Mouse (Mus musculus) forebrain, embryonic 11.5 days (tissue): ENCODE measurements around the gene Eif3i. TPM values are rescaled to one million over a fixed set of nuclear protein-coding genes. Genes with fewer than 3 reads are reported as not detected.

Experiments used
- ATAC-seq: fragments of 200-750 bp; cut with Nextera tagmentation; replicated peaks from 2 replicates; pipeline ENCODE4 v1.8.0; 2017; ENCODE audit warnings: moderate TSS enrichment; ENCODE audit not compliant: low FRiP score
- DNase-seq: peaks from one replicate; pipeline ENCODE4 v3.0.0-alpha.2; 2017; ENCODE audit warnings: low spot score
- H3K27ac ChIP-seq: fragments of 300-500 bp; sonication (generic); 2 replicates; pipeline ENCODE4 v1.5.1; 2014; ENCODE audit warnings: low read depth, low read length
- H3K27me3 ChIP-seq: fragments of 300-500 bp; sonication (generic); 2 replicates; pipeline ENCODE4 v1.6.1; 2014; ENCODE audit warnings: mild to moderate bottlenecking, low read length, mixed read lengths; ENCODE audit not compliant: control insufficient read depth, insufficient read depth
- H3K36me3 ChIP-seq: fragments of 300-500 bp; sonication (generic); 2 replicates; pipeline ENCODE4 v1.6.1; 2014; ENCODE audit warnings: mild to moderate bottlenecking, low read length, moderate library complexity, mixed read lengths; ENCODE audit not compliant: control insufficient read depth, insufficient read depth
- H3K4me1 ChIP-seq: fragments of 300-500 bp; sonication (generic); replicated peaks from 2 replicates; pipeline ENCODE4 v1.6.1; 2014; ENCODE audit warnings: low read length, mixed read lengths; ENCODE audit not compliant: control insufficient read depth, insufficient read depth
- H3K4me2 ChIP-seq: fragments of 300-500 bp; sonication (generic); 2 replicates; pipeline ENCODE4 v1.6.1; 2014; ENCODE audit warnings: low read depth, mild to moderate bottlenecking, low read length, moderate library complexity, mixed read lengths; ENCODE audit not compliant: severe bottlenecking
- H3K4me3 ChIP-seq: fragments of 300-500 bp; sonication (generic); 2 replicates; pipeline ENCODE4 v1.5.1; 2014; ENCODE audit warnings: low read depth, low read length
- H3K9ac ChIP-seq: fragments of 300-500 bp; sonication (generic); 2 replicates; pipeline ENCODE4 v1.6.1; 2014; ENCODE audit warnings: low read length
- H3K9me3 ChIP-seq: fragments of 300-500 bp; sonication (generic); 2 replicates; pipeline ENCODE4 v1.6.1; 2016; ENCODE audit warnings: low read length, mixed read lengths; ENCODE audit not compliant: control insufficient read depth
- WGBS: fragments of 180-500 bp; shearing (Covaris S2); extraction: QIAGEN DNeasy Blood & Tissue Kit; methylation state at CpG from one replicate; pipeline ENCODE4 v1.1.7; 2014; 5-methylcytosine and 5-hydroxymethylcytosine counted together
- polyA plus RNA-seq: library from polyadenylated mRNA; unstranded; fragments of >200 nt; fragmentation: Nextera tagmentation; extraction: Ambion mirVana; gene quantifications from 2 replicates; pipeline ENCODE4 v1.2.1, GENCODE M21; 2014

Eif3i gene
- polyA plus RNA-seq = 251 and 272 TPM in 2 replicates

- no peak within 1 kb of the TSS for H3K27ac ChIP-seq
- H3K9me3 ChIP-seq = no peaks in the 10 kb centered on the region
- peaks cover 3% of the 10 kb centered on the region; the same call in 1 of the 2 replicates for H3K4me1 ChIP-seq
- ATAC-seq = peak; percentile 87
- no peaks in the 10 kb centered on the region; the same call in 1 of the 2 replicates for H3K36me3 ChIP-seq
- H3K27me3 ChIP-seq = no peaks in the 10 kb centered on the region
- under 1% methylated on average over 74 of the region's 74 CpGs for WGBS
- DNase-seq = peak; percentile 89
- H3K9ac ChIP-seq = peak within 1 kb of the TSS; percentile 90
- H3K4me2 ChIP-seq = peak within 1 kb of the TSS; percentile 81
- H3K4me3 ChIP-seq = peak within 1 kb of the TSS; percentile 98
These were observed at the start of gene Eif3i, which contains the start of gene Tmem234 for GRCm38 (mm10) chr4:129600233-129601158. Gene Eif3i (minus strand): TSS chr4:129600648. Gene Tmem234 (plus strand): TSS chr4:129600668.

GRCm38 (mm10) chr4:129648656-129649055 is 48.2 kb upstream of the Eif3i start:
- H3K4me1 ChIP-seq = no peaks in the 10 kb centered on the region
- H3K9me3 ChIP-seq = no peaks in the 10 kb centered on the region
- no peaks in the 10 kb centered on the region for H3K27me3 ChIP-seq
- no peak overlapping the region for H3K4me2 ChIP-seq
- peaks cover 12% of the 10 kb centered on the region; the same call in 1 of the 2 replicates for H3K36me3 ChIP-seq
- H3K9ac ChIP-seq = no peak overlapping the region
- DNase-seq = no peak
- 83% methylated on average over 1 of the region's 1 CpGs for WGBS
- H3K27ac ChIP-seq = no peak overlapping the region
- no peak for ATAC-seq
- no peak overlapping the region for H3K4me3 ChIP-seq

- no peak for DNase-seq
- Histone ChIP-seq H3K27ac (no peak overlapping the region), H3K9me3 (no peaks in the 10 kb centered on the region), H3K27me3 (no peaks in the 10 kb centered on the region), H3K4me1 (no peaks in the 10 kb centered on the region), H3K9ac (no peak overlapping the region), H3K4me3 (no peak overlapping the region), H3K4me2 (no peak overlapping the region), H3K36me3 (peaks cover 6% of the 10 kb centered on the region; the same call in 1 of the 2 replicates)
- ATAC-seq = no peak
- 91% methylated on average over 6 of the region's 6 CpGs for WGBS
These were observed 44.8 kb upstream of the Eif3i start for GRCm38 (mm10) chr4:129645204-129645603.

- 54% methylated on average over 5 of the region's 5 CpGs for WGBS
- Histone ChIP-seq H3K9ac (no peak overlapping the region), H3K9me3 (no peaks in the 10 kb centered on the region), H3K27me3 (no peaks in the 10 kb centered on the region), H3K36me3 (peaks cover 11% of the 10 kb centered on the region; the same call in 1 of the 2 replicates), H3K4me2 (peak overlapping the region; percentile 15; the same call in 1 of the 2 replicates), H3K4me1 (peaks cover 5% of the 10 kb centered on the region; the same call in 1 of the 2 replicates), H3K4me3 (no peak overlapping the region), H3K27ac (no peak overlapping the region)
- ATAC-seq (no peak), DNase-seq (no peak)
These were observed 41.3 kb upstream of the Eif3i start for GRCm38 (mm10) chr4:129641756-129642155.

- Histone ChIP-seq H3K4me3 (peak within 1 kb of the TSS; percentile 58), H3K9ac (peak within 1 kb of the TSS; percentile 78), H3K27ac (peak within 1 kb of the TSS; percentile 89), H3K4me2 (peak within 1 kb of the TSS; percentile 84), H3K9me3 (no peaks in the 10 kb centered on the region), H3K36me3 (peaks cover 18% of the 10 kb centered on the region; the same call in 1 of the 2 replicates), H3K4me1 (peaks cover 5% of the 10 kb centered on the region; the same call in 1 of the 2 replicates), H3K27me3 (no peaks in the 10 kb centered on the region)
- peak; percentile 98 for DNase-seq
- WGBS = under 1% methylated on average over 60 of the region's 60 CpGs
- ATAC-seq = peak; percentile 95
These were observed 40.4 kb upstream of the Eif3i start, which contains the start of gene Txlna for GRCm38 (mm10) chr4:129640638-129641467. Gene Txlna (minus strand): TSS chr4:129641065.

GRCm38 (mm10) chr4:129640101-129640637 is 39.7 kb upstream of the Eif3i start:
- WGBS = 9% methylated on average over 17 of the region's 17 CpGs
- peak overlapping the region; percentile 58 for H3K4me3 ChIP-seq
- peak; percentile 72 for DNase-seq
- peaks cover 5% of the 10 kb centered on the region; the same call in 1 of the 2 replicates for H3K4me1 ChIP-seq
- peak overlapping the region; percentile 78 for H3K9ac ChIP-seq
- peak overlapping the region; percentile 89; the same call in 1 of the 2 replicates for H3K27ac ChIP-seq
- H3K36me3 ChIP-seq = peaks cover 18% of the 10 kb centered on the region; the same call in 1 of the 2 replicates
- H3K9me3 ChIP-seq = no peaks in the 10 kb centered on the region
- H3K4me2 ChIP-seq = peak overlapping the region; percentile 84
- H3K27me3 ChIP-seq = no peaks in the 10 kb centered on the region
- no peak for ATAC-seq

GRCm38 (mm10) chr4:129639221-129639620 is 38.8 kb upstream of the Eif3i start:
- Histone ChIP-seq H3K27me3 (no peaks in the 10 kb centered on the region), H3K4me1 (peaks cover 5% of the 10 kb centered on the region; the same call in 1 of the 2 replicates), H3K27ac (no peak overlapping the region), H3K4me2 (peak overlapping the region; percentile 84; the same call in 1 of the 2 replicates), H3K36me3 (peaks cover 18% of the 10 kb centered on the region; the same call in 1 of the 2 replicates), H3K9ac (no peak overlapping the region), H3K9me3 (no peaks in the 10 kb centered on the region), H3K4me3 (no peak overlapping the region)
- no peak for DNase-seq
- ATAC-seq = no peak
- 91% methylated on average over 15 of the region's 15 CpGs for WGBS

GRCm38 (mm10) chr4:129633852-129634251 is 33.4 kb upstream of the Eif3i start:
- 96% methylated on average over 6 of the region's 6 CpGs for WGBS
- DNase-seq (no peak), ATAC-seq (no peak)

More at GRCm38 (mm10) chr4:129633852-129634251, 33.4 kb upstream of the Eif3i start:
- no peaks in the 10 kb centered on the region for H3K9me3 ChIP-seq
- H3K27ac ChIP-seq = no peak overlapping the region
- peaks cover 46% of the 10 kb centered on the region for H3K36me3 ChIP-seq
- H3K27me3 ChIP-seq = no peaks in the 10 kb centered on the region
- 0 out of 2 replicates have a peak, but pooled peaks cover 3% of the 10 kb centered on the region for H3K4me1 ChIP-seq
- H3K4me2 ChIP-seq = no peak overlapping the region
- no peak overlapping the region for H3K9ac ChIP-seq
- no peak overlapping the region for H3K4me3 ChIP-seq
